Mouse (Mus musculus) midbrain, embryonic 10.5 days (tissue): ENCODE data around the gene Casd1. TPM values are rescaled to one million over a fixed set of nuclear protein-coding genes. Genes with fewer than 3 reads are reported as not detected.

Experiments
- DNase-seq: peaks from one replicate; pipeline ENCODE4 v3.0.0-alpha.2; 2017; ENCODE audit warnings: low spot score
- H3K27ac ChIP-seq: fragments of 300-500 bp; sonication (generic); replicated peaks from 2 replicates; pipeline ENCODE4 v1.5.1; 2016; ENCODE audit warnings: mild to moderate bottlenecking
- H3K27me3 ChIP-seq: fragments of 300-500 bp; sonication (generic); 2 replicates; pipeline ENCODE4 v1.6.1; 2016; ENCODE audit warnings: low read depth, mild to moderate bottlenecking; ENCODE audit not compliant: poor library complexity, severe bottlenecking
- H3K36me3 ChIP-seq: fragments of 300-500 bp; sonication (generic); 2 replicates; pipeline ENCODE4 v1.6.1; 2016; ENCODE audit warnings: mild to moderate bottlenecking, moderate library complexity
- H3K4me1 ChIP-seq: fragments of 300-500 bp; sonication (generic); 2 replicates; pipeline ENCODE4 v1.6.1; 2016
- H3K4me3 ChIP-seq: fragments of 300-500 bp; sonication (generic); 2 replicates; pipeline ENCODE4 v1.5.1; 2016; ENCODE audit warnings: mild to moderate bottlenecking, moderate library complexity
- H3K9me3 ChIP-seq: fragments of 300-500 bp; sonication (generic); replicated peaks from 2 replicates; pipeline ENCODE4 v1.6.1; 2016; ENCODE audit warnings: mild to moderate bottlenecking
- WGBS: fragments of 180-500 bp; shearing (Covaris S2); methylation state at CpG from one replicate; pipeline ENCODE4 v1.1.7; 2016; 5-methylcytosine and 5-hydroxymethylcytosine counted together
- polyA plus RNA-seq: library from polyadenylated mRNA; unstranded; fragments of >200 nt; fragmentation: Nextera tagmentation; extraction: Ambion mirVana; gene quantifications from 2 replicates; pipeline ENCODE4 v1.2.1, GENCODE M21; 2016

The Casd1 gene
- 32.0 and 32.2 TPM in 2 replicates for polyA plus RNA-seq

GRCm38 (mm10) chr6:4600658-4601296 lies at the start of gene Casd1:
Casd1 (plus strand) TSS chr6:4600839.
- H3K36me3 ChIP-seq = no peaks in the 10 kb centered on the region
- under 1% methylated on average over 64 of the region's 64 CpGs for WGBS
- H3K27me3 ChIP-seq = no peaks in the 10 kb centered on the region; the same call in 1 of the 2 replicates
- H3K9me3 ChIP-seq = no peaks in the 10 kb centered on the region
- H3K4me3 ChIP-seq = peak within 1 kb of the TSS; percentile 73
- DNase-seq = peak; percentile 83
- H3K27ac ChIP-seq = peak within 1 kb of the TSS; percentile 99
- H3K4me1 ChIP-seq = peaks cover 48% of the 10 kb centered on the region

DNA sequence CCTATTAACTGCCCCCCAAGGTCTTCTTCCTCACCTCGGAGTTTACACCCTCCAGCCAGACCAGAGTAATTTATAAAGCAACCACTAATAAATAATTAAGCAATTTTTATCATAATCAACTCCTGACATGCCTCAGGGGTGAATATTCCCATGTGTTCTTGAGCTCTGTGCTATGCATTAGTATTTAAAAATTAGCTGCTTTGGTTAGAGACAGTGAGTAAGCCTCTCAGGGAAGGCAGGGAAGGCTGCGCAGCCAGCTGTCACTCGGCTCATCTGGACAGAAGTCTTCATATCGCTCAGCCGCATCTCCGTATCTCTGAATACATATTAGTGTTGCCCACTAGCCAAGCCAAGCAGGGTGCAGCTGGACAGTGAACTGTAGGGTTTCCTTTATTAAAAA lies 45.3 kb upstream of the Casd1 start:
- Histone ChIP-seq H3K27me3 (no peaks in the 10 kb centered on the region), H3K9me3 (no peaks in the 10 kb centered on the region), H3K4me1 (peaks cover 34% of the 10 kb centered on the region), H3K27ac (no peak overlapping the region), H3K4me3 (no peak overlapping the region), H3K36me3 (no peaks in the 10 kb centered on the region)
- no peak for DNase-seq
- WGBS = 68% methylated on average over 6 of the region's 6 CpGs

GRCm38 (mm10) chr6:4557086-4557485 lies 43.6 kb upstream of the Casd1 start:
- Histone ChIP-seq H3K9me3 (no peaks in the 10 kb centered on the region), H3K4me3 (no peak overlapping the region), H3K36me3 (no peaks in the 10 kb centered on the region), H3K4me1 (peaks cover 41% of the 10 kb centered on the region), H3K27me3 (no peaks in the 10 kb centered on the region), H3K27ac (no peak overlapping the region)
- no peak for DNase-seq
- 81% methylated on average over 8 of the region's 8 CpGs for WGBS

DNA sequence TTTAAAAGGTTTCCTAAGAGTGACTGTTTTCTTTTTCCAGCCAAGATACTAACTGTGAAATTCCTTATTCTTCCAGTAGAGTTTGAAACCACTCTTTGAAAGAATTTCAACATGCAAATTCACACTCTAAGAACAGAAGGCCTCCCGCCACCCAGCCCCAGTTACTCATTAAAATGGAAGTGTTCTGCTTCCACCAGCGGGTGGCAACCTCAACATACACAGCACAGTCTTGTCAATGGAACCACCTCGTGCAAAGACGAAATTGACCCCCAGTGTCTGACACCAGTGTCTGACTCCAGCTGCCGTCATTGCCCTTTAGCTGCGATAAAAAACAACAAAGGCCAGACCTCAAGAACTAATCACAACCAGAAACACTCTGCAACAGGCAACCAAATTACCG lies 43.0 kb upstream of the Casd1 start:
- 21% methylated on average over 7 of the region's 7 CpGs for WGBS
- Histone ChIP-seq H3K9me3 (no peaks in the 10 kb centered on the region), H3K27ac (no peak overlapping the region; the same call in 1 of the 2 replicates), H3K27me3 (no peaks in the 10 kb centered on the region), H3K4me1 (peaks cover 41% of the 10 kb centered on the region), H3K36me3 (no peaks in the 10 kb centered on the region), H3K4me3 (no peak overlapping the region)
- DNase-seq = peak; percentile 53

- peaks cover 22% of the 10 kb centered on the region for H3K4me1 ChIP-seq
- no peaks in the 10 kb centered on the region for H3K9me3 ChIP-seq
- H3K4me3 ChIP-seq = no peak overlapping the region
- no peaks in the 10 kb centered on the region for H3K27me3 ChIP-seq
- H3K36me3 ChIP-seq = no peaks in the 10 kb centered on the region
- peak overlapping the region; percentile 57; the same call in 1 of the 2 replicates for H3K27ac ChIP-seq
- WGBS = 30% methylated on average over 11 of the region's 11 CpGs
- peak; percentile 31 for DNase-seq
Measured at GRCm38 (mm10) chr6:4561156-4561555, 39.5 kb upstream of the Casd1 start.

DNA sequence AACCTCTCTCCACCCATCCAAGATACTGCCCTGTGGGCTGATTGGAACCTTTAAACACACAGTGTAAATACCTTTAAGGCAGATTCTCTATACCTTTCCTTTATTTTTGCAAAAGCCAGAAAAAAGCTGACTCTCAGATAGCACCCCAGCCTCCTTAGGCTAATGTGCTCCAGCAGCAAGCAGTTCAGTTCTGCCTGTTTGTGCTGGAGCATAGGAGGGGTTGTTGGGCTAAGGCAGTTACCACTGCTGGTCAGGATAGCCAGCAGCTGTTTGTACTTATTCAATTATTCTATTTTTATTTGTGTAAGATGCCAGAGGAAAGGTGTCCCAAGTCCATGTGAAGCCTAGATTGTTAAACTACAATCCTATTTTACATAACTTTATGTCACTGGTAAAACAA lies 39.0 kb upstream of the Casd1 start:
- Histone ChIP-seq H3K4me3 (no peak overlapping the region), H3K9me3 (no peaks in the 10 kb centered on the region), H3K27me3 (no peaks in the 10 kb centered on the region), H3K4me1 (peaks cover 22% of the 10 kb centered on the region), H3K36me3 (no peaks in the 10 kb centered on the region), H3K27ac (0 out of 2 replicates have a peak overlapping the region, but pooled peaks have one; percentile 57)
- no peak for DNase-seq

DNA sequence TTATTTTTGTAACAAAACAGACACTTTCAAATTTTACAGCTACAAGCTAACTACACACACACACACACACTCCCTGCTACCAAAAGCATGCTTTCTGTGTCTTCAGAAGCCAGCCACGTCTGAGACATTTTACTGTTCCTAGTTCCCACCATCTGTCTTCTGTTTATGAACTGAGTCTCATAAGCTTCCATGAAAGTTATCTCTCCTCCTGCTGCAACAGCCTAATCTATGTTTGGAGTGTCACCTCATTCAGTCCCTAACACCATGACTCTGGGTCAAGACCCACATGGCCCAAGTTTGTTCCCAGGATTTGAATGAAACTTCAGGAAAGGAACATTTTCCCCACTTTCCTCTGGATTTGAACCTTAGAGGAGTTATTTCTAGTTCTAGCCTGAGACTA lies 38.2 kb upstream of the Casd1 start:
- no peaks in the 10 kb centered on the region for H3K27me3 ChIP-seq
- H3K36me3 ChIP-seq = no peaks in the 10 kb centered on the region
- peaks cover 22% of the 10 kb centered on the region for H3K4me1 ChIP-seq
- H3K27ac ChIP-seq = no peak overlapping the region
- no peaks in the 10 kb centered on the region for H3K9me3 ChIP-seq
- no peak for DNase-seq
- WGBS = 66% methylated on average over 1 of the region's 1 CpGs
- no peak overlapping the region for H3K4me3 ChIP-seq

- no peak for DNase-seq
- Histone ChIP-seq H3K9me3 (no peaks in the 10 kb centered on the region), H3K27ac (no peak overlapping the region), H3K27me3 (no peaks in the 10 kb centered on the region), H3K4me3 (no peak overlapping the region), H3K36me3 (no peaks in the 10 kb centered on the region), H3K4me1 (peaks cover 12% of the 10 kb centered on the region)
- 89% methylated on average over 5 of the region's 5 CpGs for WGBS
Measured at GRCm38 (mm10) chr6:4563477-4563876, 37.2 kb upstream of the Casd1 start.

GRCm38 (mm10) chr6:4570412-4570811 lies 30.2 kb upstream of the Casd1 start:
- Histone ChIP-seq H3K36me3 (no peaks in the 10 kb centered on the region), H3K9me3 (no peaks in the 10 kb centered on the region), H3K4me1 (no peaks in the 10 kb centered on the region), H3K27me3 (no peaks in the 10 kb centered on the region), H3K4me3 (no peak overlapping the region), H3K27ac (no peak overlapping the region)
- 74% methylated on average over 4 of the region's 4 CpGs for WGBS
- no peak for DNase-seq

DNA sequence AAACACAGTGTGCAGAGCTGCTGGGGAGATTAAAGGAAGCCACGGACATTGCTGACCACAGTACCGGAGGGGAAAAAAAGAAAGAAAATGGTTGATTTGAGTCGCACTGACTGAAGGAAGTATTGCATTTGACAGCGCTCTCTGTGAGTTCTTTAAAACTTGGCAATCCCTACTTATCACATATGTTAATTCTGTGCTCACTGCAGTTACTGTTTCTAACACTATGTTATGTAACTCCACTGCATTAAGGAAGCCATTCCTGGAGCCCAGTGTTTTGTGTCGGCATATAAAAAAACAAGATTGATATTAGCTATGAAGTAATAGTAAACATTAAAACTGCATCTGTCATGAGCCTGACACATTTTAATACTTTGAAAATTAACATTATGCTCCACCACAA lies 22.9 kb upstream of the Casd1 start:
- H3K27ac ChIP-seq = no peak overlapping the region
- no peak for DNase-seq
- no peaks in the 10 kb centered on the region for H3K9me3 ChIP-seq
- H3K27me3 ChIP-seq = no peaks in the 10 kb centered on the region; the same call in 1 of the 2 replicates
- WGBS = 84% methylated on average over 5 of the region's 5 CpGs
- H3K4me3 ChIP-seq = no peak overlapping the region
- H3K36me3 ChIP-seq = no peaks in the 10 kb centered on the region
- peaks cover 13% of the 10 kb centered on the region for H3K4me1 ChIP-seq

DNA sequence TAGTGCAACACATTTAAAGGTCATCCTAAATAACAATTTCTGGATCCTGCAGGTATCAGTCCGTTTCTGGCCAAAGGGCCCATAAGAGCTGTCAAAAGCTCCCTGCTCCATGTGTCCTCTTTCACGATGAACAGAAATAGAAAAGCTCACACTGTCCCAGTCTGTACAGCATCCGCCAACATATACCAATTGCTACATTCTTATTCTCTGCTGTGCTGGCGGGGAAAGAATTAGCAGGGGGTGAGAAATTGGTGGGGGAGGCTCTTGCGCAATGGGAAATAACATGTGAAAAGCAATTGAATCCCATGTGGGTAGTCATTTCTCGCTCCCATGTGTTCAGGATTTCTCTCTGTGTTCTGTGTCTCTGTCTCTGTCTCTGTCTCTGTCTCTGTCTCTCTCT lies 22.3 kb upstream of the Casd1 start:
- Histone ChIP-seq H3K36me3 (no peaks in the 10 kb centered on the region), H3K9me3 (no peaks in the 10 kb centered on the region), H3K27me3 (no peaks in the 10 kb centered on the region; the same call in 1 of the 2 replicates), H3K27ac (no peak overlapping the region), H3K4me3 (no peak overlapping the region), H3K4me1 (peaks cover 19% of the 10 kb centered on the region)
- DNase-seq = no peak
- WGBS = 93% methylated on average over 6 of the region's 6 CpGs

DNA sequence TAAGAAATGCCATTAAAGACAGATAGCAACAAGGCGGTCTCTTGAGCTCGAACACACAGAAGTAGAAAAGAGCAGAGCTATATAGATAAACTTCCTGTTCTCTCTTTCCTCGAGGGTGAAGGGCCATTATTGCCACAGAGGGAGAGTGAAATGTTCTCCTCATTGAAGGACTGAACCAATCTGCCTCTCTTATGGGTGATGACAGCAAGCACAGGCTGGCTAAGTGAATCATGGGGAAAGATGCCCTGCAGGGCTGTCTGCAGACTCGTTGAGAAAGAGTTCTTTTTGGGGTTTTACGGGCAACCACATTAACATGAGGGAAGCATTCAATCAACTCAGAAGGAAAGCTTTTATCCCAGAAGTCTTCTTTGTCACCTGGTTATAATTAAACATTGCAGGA lies 21.0 kb upstream of the Casd1 start:
- H3K4me1 ChIP-seq = peaks cover 24% of the 10 kb centered on the region
- DNase-seq = no peak
- H3K27me3 ChIP-seq = peaks cover 5% of the 10 kb centered on the region; the same call in 1 of the 2 replicates
- 77% methylated on average over 5 of the region's 5 CpGs for WGBS
- H3K4me3 ChIP-seq = no peak overlapping the region
- H3K9me3 ChIP-seq = no peaks in the 10 kb centered on the region
- H3K36me3 ChIP-seq = no peaks in the 10 kb centered on the region
- H3K27ac ChIP-seq = no peak overlapping the region

DNA sequence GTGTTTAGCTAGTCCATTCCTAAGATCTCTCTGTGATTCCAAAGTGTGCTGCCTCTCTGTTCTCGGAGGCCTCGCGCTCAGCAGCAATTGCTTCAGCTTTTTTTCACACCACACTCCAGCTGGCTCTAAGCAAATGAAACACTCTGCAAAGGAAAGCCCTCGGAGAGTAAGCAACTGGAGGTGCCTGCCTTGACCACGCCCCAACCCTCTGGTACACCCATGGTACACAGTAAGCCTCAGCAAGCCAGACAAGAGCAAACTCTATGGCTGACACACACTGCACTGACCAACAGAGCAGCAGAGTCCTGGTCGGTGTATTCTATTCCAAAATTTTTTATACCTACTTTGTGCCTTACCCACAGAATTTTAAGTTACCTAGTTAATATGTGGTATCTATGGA lies 17.2 kb upstream of the Casd1 start:
- no peak overlapping the region for H3K4me3 ChIP-seq
- 42% methylated on average over 6 of the region's 6 CpGs for WGBS
- no peaks in the 10 kb centered on the region for H3K36me3 ChIP-seq
- H3K27me3 ChIP-seq = peaks cover 12% of the 10 kb centered on the region; the same call in 1 of the 2 replicates
- DNase-seq = no peak
- 0 out of 2 replicates have a peak overlapping the region, but pooled peaks have one; percentile 55 for H3K27ac ChIP-seq
- peaks cover 18% of the 10 kb centered on the region for H3K4me1 ChIP-seq
- no peaks in the 10 kb centered on the region for H3K9me3 ChIP-seq
